Mouse (Mus musculus): ENCODE results near the gene Epha2. TPM values are rescaled to one million over a fixed set of nuclear protein-coding genes. Genes with fewer than 3 reads are reported as not detected.

Gene Epha2
- polyA plus RNA-seq, 1 experiment from 2014 or later: 1.9 TPM

GRCm38 (mm10) chr4:141303402-141304222 is 2.6 kb downstream of the Epha2 start:
- H3K9ac ChIP-seq (ENCODE audit: low read length): peak overlapping the region; percentile 91; the same call in 1 of the 2 replicates
- ATAC-seq (ENCODE audit: insufficient number of reproducible peaks, insufficient read depth, low FRiP score, low read depth): no peak
- H3K36me3 ChIP-seq (ENCODE audit: control insufficient read depth, insufficient read depth, low read length): peaks cover 5% of the 10 kb centered on the region; the same call in 1 of the 2 replicates
- H3K9me3 ChIP-seq (ENCODE audit: control insufficient read depth, low read length): no peaks in the 10 kb centered on the region
- peak overlapping the region; percentile 86 to 90 for H3K4me3 ChIP-seq (ENCODE audit: control insufficient read depth in 1 of 2, insufficient read depth in 1 of 2, low read depth in 1 of 2, low read length in 2 of 2)
- peak overlapping the region; percentile 98 for H3K4me2 ChIP-seq (ENCODE audit: low read length)
- H3K27me3 ChIP-seq (ENCODE audit: control insufficient read depth, insufficient read depth, low read length): no peaks in the 10 kb centered on the region
- WGBS: 55% methylated on average over 7 of the region's 7 CpGs
- H3K4me1 ChIP-seq (ENCODE audit: control insufficient read depth in 2 of 2, insufficient read depth in 2 of 2, low read length in 2 of 2): peaks cover 23 to 28% of the 10 kb centered on the region in 2 experiments
- 0 out of 4 replicates have a peak overlapping the region, but pooled peaks of 1 of the 2 experiments have one; percentile 6 for H3K27ac ChIP-seq (replicated peaks in 1 of 2; ENCODE audit: control insufficient read depth in 1 of 2, insufficient read depth in 1 of 2, low read depth in 2 of 2, low read length in 2 of 2)

- WGBS: 67% methylated on average over 4 of the region's 4 CpGs
- Histone ChIP-seq H3K4me2 (ENCODE audit: low read length) (peak overlapping the region; percentile 98), H3K9ac (ENCODE audit: low read length) (no peak overlapping the region), H3K9me3 (ENCODE audit: control insufficient read depth, low read length) (no peaks in the 10 kb centered on the region), H3K27ac (replicated peaks in 1 of 2; ENCODE audit: control insufficient read depth in 1 of 2, insufficient read depth in 1 of 2, low read depth in 2 of 2, low read length in 2 of 2) (no peak overlapping the region), H3K4me3 (ENCODE audit: control insufficient read depth in 1 of 2, insufficient read depth in 1 of 2, low read depth in 1 of 2, low read length in 2 of 2) (no peak overlapping the region), H3K4me1 (ENCODE audit: control insufficient read depth in 2 of 2, insufficient read depth in 2 of 2, low read length in 2 of 2) (peaks cover 23 to 31% of the 10 kb centered on the region in 2 experiments), H3K27me3 (ENCODE audit: control insufficient read depth, insufficient read depth, low read length) (no peaks in the 10 kb centered on the region), H3K36me3 (ENCODE audit: control insufficient read depth, insufficient read depth, low read length) (peaks cover 9% of the 10 kb centered on the region)
- no peak for ATAC-seq (ENCODE audit: insufficient number of reproducible peaks, insufficient read depth, low FRiP score, low read depth)
Measured at GRCm38 (mm10) chr4:141304223-141304611, 3.2 kb downstream of the Epha2 start.

GRCm38 (mm10) chr4:141306057-141306456 is 5.0 kb downstream of the Epha2 start:
- no peak overlapping the region for H3K27ac ChIP-seq (replicated peaks in 1 of 2; ENCODE audit: control insufficient read depth in 1 of 2, insufficient read depth in 1 of 2, low read depth in 2 of 2, low read length in 2 of 2)
- no peak overlapping the region for H3K4me2 ChIP-seq (ENCODE audit: low read length)

GRCm38 (mm10) chr4:141308381-141308780 is 7.3 kb downstream of the Epha2 start:
- no peak overlapping the region for H3K27ac ChIP-seq (replicated peaks in 1 of 2; ENCODE audit: control insufficient read depth in 1 of 2, insufficient read depth in 1 of 2, low read depth in 2 of 2, low read length in 2 of 2)
- peaks cover 55 to 57% of the 10 kb centered on the region in 2 experiments for H3K4me1 ChIP-seq (ENCODE audit: control insufficient read depth in 2 of 2, insufficient read depth in 2 of 2, low read length in 2 of 2)
- no peak overlapping the region for H3K4me3 ChIP-seq (ENCODE audit: control insufficient read depth in 1 of 2, insufficient read depth in 1 of 2, low read depth in 1 of 2, low read length in 2 of 2)
- H3K36me3 ChIP-seq (ENCODE audit: control insufficient read depth, insufficient read depth, low read length): peaks cover 9% of the 10 kb centered on the region
- no peak for ATAC-seq (ENCODE audit: insufficient number of reproducible peaks, insufficient read depth, low FRiP score, low read depth)
- H3K9me3 ChIP-seq (ENCODE audit: control insufficient read depth, low read length): no peaks in the 10 kb centered on the region
- no peaks in the 10 kb centered on the region for H3K27me3 ChIP-seq (ENCODE audit: control insufficient read depth, insufficient read depth, low read length)
- H3K9ac ChIP-seq (ENCODE audit: low read length): no peak overlapping the region
- WGBS: 92% methylated on average over 22 of the region's 22 CpGs
- no peak overlapping the region for H3K4me2 ChIP-seq (ENCODE audit: low read length)

More at GRCm38 (mm10) chr4:141306057-141306456, 5.0 kb downstream of the Epha2 start:
- Histone ChIP-seq H3K9me3 (ENCODE audit: control insufficient read depth, low read length) (no peaks in the 10 kb centered on the region), H3K9ac (ENCODE audit: low read length) (peak overlapping the region; percentile 21; the same call in 1 of the 2 replicates), H3K4me3 (ENCODE audit: control insufficient read depth in 1 of 2, insufficient read depth in 1 of 2, low read depth in 1 of 2, low read length in 2 of 2) (no peak overlapping the region), H3K27me3 (ENCODE audit: control insufficient read depth, insufficient read depth, low read length) (no peaks in the 10 kb centered on the region), H3K4me1 (ENCODE audit: control insufficient read depth in 2 of 2, insufficient read depth in 2 of 2, low read length in 2 of 2) (peaks cover 42 to 49% of the 10 kb centered on the region in 2 experiments), H3K36me3 (ENCODE audit: control insufficient read depth, insufficient read depth, low read length) (peaks cover 9% of the 10 kb centered on the region)
- no peak for ATAC-seq (ENCODE audit: insufficient number of reproducible peaks, insufficient read depth, low FRiP score, low read depth)
- 45% methylated on average over 8 of the region's 8 CpGs for WGBS

GRCm38 (mm10) chr4:141308857-141309772 is 8.1 kb downstream of the Epha2 start:
- Histone ChIP-seq H3K9ac (ENCODE audit: low read length) (peak overlapping the region; percentile 62), H3K4me2 (ENCODE audit: low read length) (peak overlapping the region; percentile 51), H3K36me3 (ENCODE audit: control insufficient read depth, insufficient read depth, low read length) (peaks cover 9% of the 10 kb centered on the region), H3K27me3 (ENCODE audit: control insufficient read depth, insufficient read depth, low read length) (no peaks in the 10 kb centered on the region), H3K27ac (replicated peaks in 1 of 2; ENCODE audit: control insufficient read depth in 1 of 2, insufficient read depth in 1 of 2, low read depth in 2 of 2, low read length in 2 of 2) (peak overlapping the region; percentile 95), H3K4me1 (ENCODE audit: control insufficient read depth in 2 of 2, insufficient read depth in 2 of 2, low read length in 2 of 2) (peaks cover 58 to 62% of the 10 kb centered on the region in 2 experiments), H3K9me3 (ENCODE audit: control insufficient read depth, low read length) (no peaks in the 10 kb centered on the region), H3K4me3 (ENCODE audit: control insufficient read depth in 1 of 2, insufficient read depth in 1 of 2, low read depth in 1 of 2, low read length in 2 of 2) (no peak overlapping the region)
- 84% methylated on average over 34 of the region's 34 CpGs for WGBS
- no peak for ATAC-seq (ENCODE audit: insufficient number of reproducible peaks, insufficient read depth, low FRiP score, low read depth)

GRCm38 (mm10) chr4:141309773-141310145 is 8.7 kb downstream of the Epha2 start:
- Histone ChIP-seq H3K4me1 (ENCODE audit: control insufficient read depth in 2 of 2, insufficient read depth in 2 of 2, low read length in 2 of 2) (peaks cover 60 to 66% of the 10 kb centered on the region in 2 experiments), H3K4me2 (ENCODE audit: low read length) (peak overlapping the region; percentile 51), H3K9ac (ENCODE audit: low read length) (peak overlapping the region; percentile 62), H3K4me3 (ENCODE audit: control insufficient read depth in 1 of 2, insufficient read depth in 1 of 2, low read depth in 1 of 2, low read length in 2 of 2) (no peak overlapping the region), H3K27me3 (ENCODE audit: control insufficient read depth, insufficient read depth, low read length) (no peaks in the 10 kb centered on the region), H3K27ac (replicated peaks in 1 of 2; ENCODE audit: control insufficient read depth in 1 of 2, insufficient read depth in 1 of 2, low read depth in 2 of 2, low read length in 2 of 2) (peak overlapping the region; percentile 95), H3K9me3 (ENCODE audit: control insufficient read depth, low read length) (no peaks in the 10 kb centered on the region), H3K36me3 (ENCODE audit: control insufficient read depth, insufficient read depth, low read length) (peaks cover 9% of the 10 kb centered on the region)
- ATAC-seq (ENCODE audit: insufficient number of reproducible peaks, insufficient read depth, low FRiP score, low read depth): no peak
- WGBS: 7% methylated on average over 10 of the region's 10 CpGs

- Histone ChIP-seq H3K4me1 (ENCODE audit: control insufficient read depth in 2 of 2, insufficient read depth in 2 of 2, low read length in 2 of 2) (peaks cover 60 to 69% of the 10 kb centered on the region in 2 experiments), H3K4me2 (ENCODE audit: low read length) (peak overlapping the region; percentile 51), H3K4me3 (ENCODE audit: control insufficient read depth in 1 of 2, insufficient read depth in 1 of 2, low read depth in 1 of 2, low read length in 2 of 2) (no peak overlapping the region), H3K27ac (replicated peaks in 1 of 2; ENCODE audit: control insufficient read depth in 1 of 2, insufficient read depth in 1 of 2, low read depth in 2 of 2, low read length in 2 of 2) (peak overlapping the region; percentile 95), H3K27me3 (ENCODE audit: control insufficient read depth, insufficient read depth, low read length) (no peaks in the 10 kb centered on the region), H3K36me3 (ENCODE audit: control insufficient read depth, insufficient read depth, low read length) (peaks cover 9% of the 10 kb centered on the region), H3K9ac (ENCODE audit: low read length) (peak overlapping the region; percentile 62), H3K9me3 (ENCODE audit: control insufficient read depth, low read length) (no peaks in the 10 kb centered on the region)
- 4% methylated on average over 8 of the region's 8 CpGs for WGBS
- peak; percentile 76 for ATAC-seq (ENCODE audit: insufficient number of reproducible peaks, insufficient read depth, low FRiP score, low read depth)
Measured at GRCm38 (mm10) chr4:141310191-141310606, 9.2 kb downstream of the Epha2 start.
